Mouse (Mus musculus): Measurements from ENCODE around the gene Igfbpl1. TPM values are rescaled to one million over a fixed set of nuclear protein-coding genes. Genes with fewer than 3 reads are reported as not detected.

The Igfbpl1 gene
- polyA plus RNA-seq, 2 experiments = 0.08 to 1.6 TPM

DNA sequence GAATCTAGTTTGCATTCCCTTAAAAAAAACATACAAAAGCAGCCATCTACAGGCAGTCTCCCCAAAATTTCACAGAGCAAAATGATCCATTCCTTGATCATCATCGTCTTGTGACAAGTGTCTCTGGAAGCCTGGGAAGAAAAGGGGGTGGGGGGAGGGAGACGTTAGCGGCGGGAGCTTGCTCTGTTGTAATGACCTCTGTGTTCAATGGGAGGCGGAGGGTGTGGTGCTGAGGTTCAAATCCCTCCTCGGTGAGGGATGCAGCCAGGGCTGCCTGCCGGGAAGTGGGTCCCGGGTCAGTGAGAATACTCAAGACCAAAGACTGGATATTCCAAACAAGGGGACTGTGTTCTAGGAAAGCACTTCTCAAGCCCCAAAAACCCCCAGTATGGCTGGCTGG lies 15.5 kb downstream of the Igfbpl1 start:
- no peaks in the 10 kb centered on the region for H3K4me1 ChIP-seq (ENCODE audit: control insufficient read depth, insufficient read depth, low read length)
- no peak overlapping the region for H3K4me3 ChIP-seq (replicated peaks; ENCODE audit: low read length)
- no peak for DNase-seq (ENCODE audit: low spot score)
- no peak overlapping the region for H3K27ac ChIP-seq (replicated peaks; ENCODE audit: low read depth, low read length)
- TF ChIP-seq POLR2A (IDR thresholded peaks at IDR 0.05; ENCODE audit: borderline replicate concordance, extremely low read depth, insufficient read depth, insufficient read length) = no peak
- no peaks in the 10 kb centered on the region for H3K9me3 ChIP-seq (ENCODE audit: control insufficient read depth, low read length)
- 29% methylated on average over 8 of the region's 8 CpGs for WGBS
- H3K9ac ChIP-seq (ENCODE audit: low read depth, low read length, severe bottlenecking) = no peak overlapping the region
- H3K27me3 ChIP-seq (ENCODE audit: control insufficient read depth, insufficient read depth, low read length) = no peaks in the 10 kb centered on the region
- ATAC-seq (ENCODE audit: low FRiP score, low read depth) = no peak
- no peak overlapping the region for H3K4me2 ChIP-seq (replicated peaks; ENCODE audit: low read depth, low read length, severe bottlenecking)
- H3K36me3 ChIP-seq (ENCODE audit: control insufficient read depth, insufficient read depth, low read length) = no peaks in the 10 kb centered on the region

DNA sequence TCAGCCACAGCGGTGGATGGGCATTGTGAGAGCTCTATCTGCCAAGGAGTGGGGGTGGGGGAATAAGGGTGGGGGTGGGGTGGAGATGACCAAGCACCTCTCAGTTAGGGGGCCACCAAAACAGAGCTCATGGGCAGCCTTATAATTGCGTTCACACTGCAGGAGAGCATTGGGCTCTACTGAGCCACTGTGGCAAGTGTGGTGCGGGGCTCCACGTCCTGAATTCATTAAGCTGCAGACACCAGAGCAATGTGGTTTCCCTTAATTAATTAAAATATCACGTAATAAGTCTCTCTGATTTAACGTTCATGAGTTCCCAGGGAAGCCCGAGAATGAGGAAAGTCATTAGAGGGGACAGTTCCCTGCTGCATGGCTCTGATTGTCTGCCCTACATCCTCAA lies 18.7 kb downstream of the Igfbpl1 start:
- H3K27ac ChIP-seq (replicated peaks; ENCODE audit: low read depth, low read length) = no peak overlapping the region
- 30% methylated on average over 7 of the region's 7 CpGs for WGBS
- H3K4me3 ChIP-seq (replicated peaks; ENCODE audit: low read length) = no peak overlapping the region
- TF ChIP-seq POLR2A (IDR thresholded peaks at IDR 0.05; ENCODE audit: borderline replicate concordance, extremely low read depth, insufficient read depth, insufficient read length) = no peak
- DNase-seq (ENCODE audit: low spot score) (no peak), ATAC-seq (ENCODE audit: low FRiP score, low read depth) (no peak)
- H3K4me1 ChIP-seq (ENCODE audit: control insufficient read depth, insufficient read depth, low read length) = no peaks in the 10 kb centered on the region
- H3K4me2 ChIP-seq (replicated peaks; ENCODE audit: low read depth, low read length, severe bottlenecking) = no peak overlapping the region
- no peaks in the 10 kb centered on the region for H3K36me3 ChIP-seq (ENCODE audit: control insufficient read depth, insufficient read depth, low read length)
- H3K9me3 ChIP-seq (ENCODE audit: control insufficient read depth, low read length) = no peaks in the 10 kb centered on the region
- no peaks in the 10 kb centered on the region for H3K27me3 ChIP-seq (ENCODE audit: control insufficient read depth, insufficient read depth, low read length)
- H3K9ac ChIP-seq (ENCODE audit: low read depth, low read length, severe bottlenecking) = no peak overlapping the region

DNA sequence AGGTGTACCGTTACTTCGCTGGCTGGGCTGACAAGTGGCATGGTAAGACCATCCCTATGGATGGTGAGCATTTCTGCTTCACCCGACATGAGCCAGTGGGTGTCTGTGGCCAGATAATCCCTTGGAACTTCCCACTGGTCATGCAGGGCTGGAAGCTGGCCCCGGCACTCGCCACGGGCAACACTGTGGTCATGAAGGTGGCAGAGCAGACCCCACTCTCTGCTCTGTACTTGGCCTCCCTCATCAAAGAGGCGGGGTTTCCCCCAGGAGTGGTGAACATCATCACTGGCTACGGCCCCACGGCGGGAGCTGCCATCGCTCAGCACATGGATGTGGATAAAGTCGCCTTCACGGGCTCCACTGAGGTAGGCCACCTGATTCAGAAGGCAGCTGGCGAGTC lies 23.8 kb downstream of the Igfbpl1 start:
- no peak overlapping the region for H3K27ac ChIP-seq (replicated peaks; ENCODE audit: low read depth, low read length)
- no peaks in the 10 kb centered on the region for H3K9me3 ChIP-seq (ENCODE audit: control insufficient read depth, low read length)
- TF ChIP-seq POLR2A (IDR thresholded peaks at IDR 0.05; ENCODE audit: borderline replicate concordance, extremely low read depth, insufficient read depth, insufficient read length) = no peak
- no peaks in the 10 kb centered on the region for H3K4me1 ChIP-seq (ENCODE audit: control insufficient read depth, insufficient read depth, low read length)
- no peak overlapping the region for H3K4me3 ChIP-seq (replicated peaks; ENCODE audit: low read length)
- no peaks in the 10 kb centered on the region for H3K36me3 ChIP-seq (ENCODE audit: control insufficient read depth, insufficient read depth, low read length)
- no peak overlapping the region for H3K4me2 ChIP-seq (replicated peaks; ENCODE audit: low read depth, low read length, severe bottlenecking)
- 0 out of 2 replicates have a peak, but pooled peaks cover 3% of the 10 kb centered on the region for H3K27me3 ChIP-seq (ENCODE audit: control insufficient read depth, insufficient read depth, low read length)
- no peak for ATAC-seq (ENCODE audit: low FRiP score, low read depth)
- DNase-seq (ENCODE audit: low spot score) = no peak
- WGBS = 96% methylated on average over 14 of the region's 14 CpGs
- H3K9ac ChIP-seq (ENCODE audit: low read depth, low read length, severe bottlenecking) = no peak overlapping the region

DNA sequence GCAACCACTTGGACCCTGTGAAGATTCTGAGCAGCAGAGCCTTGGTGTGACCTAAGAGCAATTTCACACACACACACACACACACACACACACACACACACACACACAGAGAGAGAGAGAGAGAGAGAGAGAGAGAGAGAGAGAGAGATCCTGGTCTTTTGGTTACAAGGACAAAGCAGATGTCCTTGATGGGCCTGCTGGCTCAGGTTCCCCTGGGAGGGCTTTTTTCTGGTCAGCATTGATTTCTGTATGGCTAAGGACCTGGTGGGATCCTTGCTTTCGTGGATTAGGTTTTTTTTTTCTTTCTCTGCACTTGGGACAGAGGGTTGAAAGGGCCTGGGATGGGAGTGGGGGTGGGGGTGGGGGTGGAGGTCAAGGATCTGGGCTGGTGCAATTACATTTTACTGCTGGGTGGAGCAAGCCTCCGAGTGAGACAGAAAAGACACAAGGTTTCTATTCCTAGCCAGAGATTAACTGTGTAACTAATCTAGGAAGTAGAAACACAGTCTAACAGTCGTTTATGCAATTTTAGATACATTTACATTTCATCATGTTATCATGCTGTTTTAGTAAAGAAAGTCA lies 26.7 kb downstream of the Igfbpl1 start:
- no peaks in the 10 kb centered on the region for H3K9me3 ChIP-seq (ENCODE audit: control insufficient read depth, low read length)
- no peak overlapping the region for H3K4me2 ChIP-seq (replicated peaks; ENCODE audit: low read depth, low read length, severe bottlenecking)
- H3K36me3 ChIP-seq (ENCODE audit: control insufficient read depth, insufficient read depth, low read length) = no peaks in the 10 kb centered on the region
- peaks cover 6% of the 10 kb centered on the region; the same call in 1 of the 2 replicates for H3K4me1 ChIP-seq (ENCODE audit: control insufficient read depth, insufficient read depth, low read length)
- H3K9ac ChIP-seq (ENCODE audit: low read depth, low read length, severe bottlenecking) = no peak overlapping the region
- H3K27ac ChIP-seq (replicated peaks; ENCODE audit: low read depth, low read length) = no peak overlapping the region
- H3K27me3 ChIP-seq (ENCODE audit: control insufficient read depth, insufficient read depth, low read length) = 0 out of 2 replicates have a peak, but pooled peaks cover 3% of the 10 kb centered on the region
- 19% methylated on average over 3 of the region's 3 CpGs for WGBS
- DNase-seq (ENCODE audit: low spot score) (no peak), ATAC-seq (ENCODE audit: low FRiP score, low read depth) (no peak)
- no peak for TF ChIP-seq POLR2A (IDR thresholded peaks at IDR 0.05; ENCODE audit: borderline replicate concordance, extremely low read depth, insufficient read depth, insufficient read length)
- no peak overlapping the region for H3K4me3 ChIP-seq (replicated peaks; ENCODE audit: low read length)

DNA sequence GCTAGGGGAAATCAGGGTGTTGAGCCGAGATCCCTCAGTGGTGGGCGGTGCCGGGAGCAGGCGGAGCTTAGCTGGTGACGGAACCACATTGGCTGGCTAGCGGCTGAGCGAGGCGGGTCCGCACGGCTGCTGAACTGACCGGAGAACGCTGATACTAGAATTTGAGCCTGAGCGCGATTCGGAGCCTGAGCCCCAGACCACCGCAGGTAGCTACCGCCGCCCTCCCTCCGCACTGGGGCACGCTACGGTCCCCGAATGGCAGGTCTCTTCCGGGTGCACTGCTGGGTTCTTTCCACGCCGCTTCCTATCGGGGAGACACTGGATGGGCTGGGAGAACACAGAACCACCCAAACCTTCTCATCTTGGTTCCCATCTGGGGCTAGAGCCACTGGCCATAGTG lies 27.8 kb downstream of the Igfbpl1 start, which contains the start of gene Aldh1b1:
TSS of gene Aldh1b1 (plus strand) at position 59 of the 400 bp plus-strand sequence.
- H3K27ac ChIP-seq (replicated peaks; ENCODE audit: low read depth, low read length) = no peak within 1 kb of the TSS
- H3K4me3 ChIP-seq (replicated peaks; ENCODE audit: low read length) = peak within 1 kb of the TSS; percentile 40
- peaks cover 3% of the 10 kb centered on the region; the same call in 1 of the 2 replicates for H3K27me3 ChIP-seq (ENCODE audit: control insufficient read depth, insufficient read depth, low read length)
- WGBS = under 1% methylated on average over 22 of the region's 26 CpGs
- ATAC-seq (ENCODE audit: low FRiP score, low read depth) (peak; percentile 80), DNase-seq (ENCODE audit: low spot score) (peak; percentile 66)
- H3K9ac ChIP-seq (ENCODE audit: low read depth, low read length, severe bottlenecking) = peak within 1 kb of the TSS; percentile 45
- peaks cover 6% of the 10 kb centered on the region; the same call in 1 of the 2 replicates for H3K4me1 ChIP-seq (ENCODE audit: control insufficient read depth, insufficient read depth, low read length)
- no peaks in the 10 kb centered on the region for H3K9me3 ChIP-seq (ENCODE audit: control insufficient read depth, low read length)
- TF ChIP-seq POLR2A (IDR thresholded peaks at IDR 0.05; ENCODE audit: borderline replicate concordance, extremely low read depth, insufficient read depth, insufficient read length) = no peak
- peak within 1 kb of the TSS; percentile 76 for H3K4me2 ChIP-seq (replicated peaks; ENCODE audit: low read depth, low read length, severe bottlenecking)
- no peaks in the 10 kb centered on the region for H3K36me3 ChIP-seq (ENCODE audit: control insufficient read depth, insufficient read depth, low read length)
